Mouse (Mus musculus) embryonic facial prominence, embryonic 12.5 days (tissue): ENCODE results near the gene Mfsd4b1. TPM values are rescaled to one million over a fixed set of nuclear protein-coding genes. Genes with fewer than 3 reads are reported as not detected.

Experiments used
- ATAC-seq: fragments of 200-750 bp; cut with Nextera tagmentation; 2 replicates; pipeline ENCODE4 v1.8.0; 2017; ENCODE audit not compliant: insufficient number of reproducible peaks, insufficient read depth, low FRiP score, low TSS enrichment
- H3K27ac ChIP-seq: fragments of 300-500 bp; sonication (generic); 2 replicates; pipeline ENCODE4 v1.5.1; 2016; ENCODE audit warnings: mild to moderate bottlenecking
- H3K27me3 ChIP-seq: fragments of 300-500 bp; sonication (generic); 2 replicates; pipeline ENCODE4 v1.6.1; 2016; ENCODE audit warnings: mild to moderate bottlenecking, moderate library complexity
- H3K36me3 ChIP-seq: fragments of 300-500 bp; sonication (generic); 2 replicates; pipeline ENCODE4 v1.6.1; 2016; ENCODE audit warnings: mild to moderate bottlenecking
- H3K4me1 ChIP-seq: fragments of 300-500 bp; sonication (generic); 2 replicates; pipeline ENCODE4 v1.6.1; 2016
- H3K4me2 ChIP-seq: fragments of 300-500 bp; sonication (generic); replicated peaks from 2 replicates; pipeline ENCODE4 v1.6.1; 2016; ENCODE audit warnings: mild to moderate bottlenecking, moderate library complexity
- H3K4me3 ChIP-seq: fragments of 300-500 bp; sonication (generic); 2 replicates; pipeline ENCODE4 v1.5.1; 2016; ENCODE audit warnings: mild to moderate bottlenecking
- H3K9ac ChIP-seq: fragments of 300-500 bp; sonication (generic); 2 replicates; pipeline ENCODE4 v1.6.1; 2016; ENCODE audit warnings: mild to moderate bottlenecking, moderate library complexity
- H3K9me3 ChIP-seq: fragments of 300-500 bp; sonication (generic); 2 replicates; pipeline ENCODE4 v1.6.1; 2016; ENCODE audit warnings: mild to moderate bottlenecking, moderate library complexity
- WGBS: fragments of 180-500 bp; shearing (Covaris S2); methylation state at CpG from one replicate; pipeline ENCODE4 v1.1.7; 2016; 5-methylcytosine and 5-hydroxymethylcytosine counted together
- polyA plus RNA-seq: library from polyadenylated mRNA; unstranded; fragments of >200 nt; fragmentation: Nextera tagmentation; extraction: Ambion mirVana; gene quantifications from 2 replicates; pipeline ENCODE4 v1.2.1, GENCODE M21; 2016

Mfsd4b1 gene
- polyA plus RNA-seq, 1 experiment from 2014 or later = 0.13 TPM

GRCm38 (mm10) chr10:39956340-39956878, 68.7 kb downstream of the Mfsd4b1 start:
- H3K4me1 ChIP-seq = peaks cover 7% of the 10 kb centered on the region; the same call in 1 of the 2 replicates
- no peaks in the 10 kb centered on the region for H3K9me3 ChIP-seq
- no peak overlapping the region for H3K27ac ChIP-seq
- H3K9ac ChIP-seq = no peak overlapping the region
- no peak overlapping the region for H3K4me3 ChIP-seq
- H3K27me3 ChIP-seq = 0 out of 2 replicates have a peak, but pooled peaks cover 3% of the 10 kb centered on the region
- H3K4me2 ChIP-seq = no peak overlapping the region
- no peaks in the 10 kb centered on the region for H3K36me3 ChIP-seq
- 71% methylated on average over 2 of the region's 2 CpGs for WGBS
- ATAC-seq = no peak

- no peak overlapping the region for H3K27ac ChIP-seq
- H3K9ac ChIP-seq = no peak overlapping the region
- H3K4me2 ChIP-seq = no peak overlapping the region
- no peaks in the 10 kb centered on the region for H3K9me3 ChIP-seq
- peaks cover 3% of the 10 kb centered on the region; the same call in 1 of the 2 replicates for H3K4me1 ChIP-seq
- H3K4me3 ChIP-seq = no peak overlapping the region
- H3K36me3 ChIP-seq = no peaks in the 10 kb centered on the region
- WGBS = 71% methylated on average over 2 of the region's 2 CpGs
- 0 out of 2 replicates have a peak, but pooled peaks cover 3% of the 10 kb centered on the region for H3K27me3 ChIP-seq
- no peak for ATAC-seq
These were observed 69.9 kb downstream of the Mfsd4b1 start for GRCm38 (mm10) chr10:39955163-39955562.

Other genes starting within 250 kb of the Mfsd4b1 start
- gene Mfsd4b4, start 126.0 kb downstream of the Mfsd4b1 start, polyA plus RNA-seq = 6.1 and 6.8 TPM in 2 replicates
- 0.06 and 0.13 TPM in 2 replicates for gene Mfsd4b2, start 98.3 kb downstream of the Mfsd4b1 start, polyA plus RNA-seq
- gene Mfsd4b3, start 65.1 kb downstream of the Mfsd4b1 start, polyA plus RNA-seq = 0.28 and 0.52 TPM in 2 replicates
- 0.06 TPM in 1 of 2 replicates, not detected in the other for gene Mfsd4b5, start 38.6 kb downstream of the Mfsd4b1 start, polyA plus RNA-seq
- 5.4 and 6.5 TPM in 2 replicates for gene Slc16a10, start 117.0 kb upstream of the Mfsd4b1 start, polyA plus RNA-seq
- gene Rpf2, start 221.8 kb upstream of the Mfsd4b1 start, polyA plus RNA-seq = 63.8 and 64.6 TPM in 2 replicates
- 137 and 145 TPM in 2 replicates for gene Gtf3c6, start 232.8 kb upstream of the Mfsd4b1 start, polyA plus RNA-seq